Mouse (Mus musculus) erythroblast, embryonic 14.5 days (primary cell): ENCODE results near the gene Lrrc4c.

Source experiments
- GATA1 ChIP-seq: IDR thresholded peaks from 2 replicates; pipeline ENCODE4 v1.6.1; 2012; ENCODE audit warnings: low read length, inconsistent platforms, mixed read lengths
- TAL1 ChIP-seq: IDR thresholded peaks from 3 replicates; pipeline ENCODE4 v1.6.1; 2012; ENCODE audit warnings: low read length, inconsistent platforms, mixed read lengths

DNA sequence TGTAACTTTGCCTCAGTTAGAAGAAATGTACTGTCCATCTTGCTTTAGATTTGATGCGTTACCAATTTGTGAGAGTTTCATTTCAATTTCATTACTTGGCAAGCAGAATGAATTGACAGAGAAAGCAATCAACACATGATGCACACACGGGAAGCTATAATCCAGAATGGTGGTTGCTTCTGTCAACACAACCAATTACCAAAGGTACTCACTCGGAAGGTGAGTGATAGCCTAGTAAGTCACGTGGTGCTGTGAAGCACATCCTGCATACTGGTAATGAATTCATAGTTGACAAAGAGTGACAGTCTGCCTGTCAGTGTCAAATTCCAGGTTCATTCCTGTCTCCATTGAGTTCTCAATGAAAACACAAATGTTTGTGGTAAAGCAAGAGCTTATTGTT, 1021.7 kb downstream of the Lrrc4c start:
- TF ChIP-seq TAL1 = no peak
- TF ChIP-seq GATA1 = no peak
